Mouse (Mus musculus): ENCODE data around the gene Rnps1.
A peak's percentile ranks its signal among the peaks of the same experiment; 100 is the strongest.

Rnps1 gene

GRCm38 (mm10) chr17:24414230-24414976, at the start of gene Rnps1:
Gene Rnps1, plus strand, starts transcription at chr17:24414565.
- peak; percentile 89 to 92 for DNase-seq

GRCm38 (mm10) chr17:24365863-24366262, 48.5 kb upstream of the Rnps1 start:
- DNase-seq = no peak

GRCm38 (mm10) chr17:24375094-24375712, 39.2 kb upstream of the Rnps1 start:
- DNase-seq = no peak

GRCm38 (mm10) chr17:24375886-24376285, 38.5 kb upstream of the Rnps1 start:
- no peak for DNase-seq

- no peak for DNase-seq
These were observed 35.9 kb upstream of the Rnps1 start for GRCm38 (mm10) chr17:24378496-24378895.

- DNase-seq = no peak
These were observed 30.6 kb upstream of the Rnps1 start for GRCm38 (mm10) chr17:24383789-24384188.

- no peak for DNase-seq
These were observed 25.7 kb upstream of the Rnps1 start for GRCm38 (mm10) chr17:24388711-24389110.

GRCm38 (mm10) chr17:24389865-24390264, 24.5 kb upstream of the Rnps1 start:
- DNase-seq = peak; percentile 59 to 75

- peak; percentile 28 to 50 for DNase-seq
These were observed 23.2 kb upstream of the Rnps1 start for GRCm38 (mm10) chr17:24391149-24391548.

GRCm38 (mm10) chr17:24393527-24393926, 20.8 kb upstream of the Rnps1 start:
- DNase-seq = no peak

- DNase-seq = no peak
These were observed 19.9 kb upstream of the Rnps1 start for GRCm38 (mm10) chr17:24394456-24394855.

GRCm38 (mm10) chr17:24402371-24402770, 12.0 kb upstream of the Rnps1 start:
- DNase-seq = no peak

GRCm38 (mm10) chr17:24407116-24407803, 7.1 kb upstream of the Rnps1 start:
- peak; percentile 65 to 70 for DNase-seq

- DNase-seq = peak; percentile 30 to 41
These were observed 681 bp upstream of the Rnps1 start for GRCm38 (mm10) chr17:24413557-24414211.

GRCm38 (mm10) chr17:24415011-24415410, 646 bp downstream of the Rnps1 start:
- DNase-seq = no peak

GRCm38 (mm10) chr17:24416051-24416652, 1.8 kb downstream of the Rnps1 start:
- no peak for DNase-seq

GRCm38 (mm10) chr17:24423114-24423513, 8.7 kb downstream of the Rnps1 start:
- DNase-seq = no peak

- no peak for DNase-seq
These were observed 10.1 kb downstream of the Rnps1 start for GRCm38 (mm10) chr17:24424489-24424888.

- peak; percentile 49 to 53 for DNase-seq
These were observed 11.0 kb downstream of the Rnps1 start for GRCm38 (mm10) chr17:24425326-24425725.

GRCm38 (mm10) chr17:24425905-24426304, 11.5 kb downstream of the Rnps1 start:
- peak in 1 of 2 experiments; percentile 23 for DNase-seq

GRCm38 (mm10) chr17:24426471-24427169, 12.3 kb downstream of the Rnps1 start, which contains the start of gene Eci1:
Gene Eci1, plus strand, starts transcription at chr17:24426641.
- DNase-seq = peak; percentile 96 to 99

GRCm38 (mm10) chr17:24427170-24427557, 12.8 kb downstream of the Rnps1 start:
- peak in 1 of 2 experiments; percentile 13 for DNase-seq
